Mouse (Mus musculus): Measurements from ENCODE around the gene Zfp467. TPM values are rescaled to one million over a fixed set of nuclear protein-coding genes. Genes with fewer than 3 reads are reported as not detected.
A peak's percentile ranks its signal among the peaks of the same experiment; 100 is the strongest.

Gene Zfp467
- total RNA-seq (2014; fragmentation: Nextera tagmentation) (3.0 and 6.3 TPM in 2 replicates), total RNA-seq (2017) (0.57 and 3.1 TPM in 2 replicates)

GRCm38 (mm10) chr6:48445181-48446101 lies at the start of gene Zfp467:
Zfp467 (minus strand) TSS chr6:48445825.
- peak; percentile 15; the same call in 1 of the 2 replicates for ATAC-seq (replicated peaks; ENCODE audit: poor library complexity, severe bottlenecking)

DNA sequence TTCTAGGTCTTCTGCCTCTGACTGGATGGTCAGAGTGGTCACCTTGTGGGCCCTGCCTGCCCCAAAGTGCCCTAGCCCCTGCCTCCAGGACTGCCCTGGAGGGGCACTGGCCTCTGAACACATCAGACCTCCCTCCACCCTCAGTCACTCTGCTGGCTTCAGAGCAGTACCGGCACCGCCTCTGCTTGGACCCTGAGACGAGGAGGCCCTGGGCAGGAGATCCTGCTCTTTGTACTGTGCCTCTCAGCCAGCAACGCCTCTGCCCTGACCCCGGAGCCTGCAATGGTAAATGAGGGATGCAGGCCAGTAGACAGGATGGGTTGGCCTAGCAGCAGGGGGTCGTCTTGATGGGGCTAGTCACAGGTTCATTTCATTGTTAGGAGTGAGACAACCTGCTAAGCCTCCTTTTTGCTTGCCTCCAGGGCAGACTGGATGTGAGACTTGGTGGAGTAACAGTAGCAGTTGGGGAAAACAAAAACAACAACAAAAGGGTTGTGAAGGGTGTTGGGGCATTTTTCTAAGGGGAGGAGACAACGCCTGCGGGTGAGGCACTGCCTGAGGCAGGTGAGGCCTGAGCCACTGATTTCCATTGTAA lies 47.6 kb upstream of the Zfp467 start:
- no peak for ATAC-seq (replicated peaks; ENCODE audit: poor library complexity, severe bottlenecking)

DNA sequence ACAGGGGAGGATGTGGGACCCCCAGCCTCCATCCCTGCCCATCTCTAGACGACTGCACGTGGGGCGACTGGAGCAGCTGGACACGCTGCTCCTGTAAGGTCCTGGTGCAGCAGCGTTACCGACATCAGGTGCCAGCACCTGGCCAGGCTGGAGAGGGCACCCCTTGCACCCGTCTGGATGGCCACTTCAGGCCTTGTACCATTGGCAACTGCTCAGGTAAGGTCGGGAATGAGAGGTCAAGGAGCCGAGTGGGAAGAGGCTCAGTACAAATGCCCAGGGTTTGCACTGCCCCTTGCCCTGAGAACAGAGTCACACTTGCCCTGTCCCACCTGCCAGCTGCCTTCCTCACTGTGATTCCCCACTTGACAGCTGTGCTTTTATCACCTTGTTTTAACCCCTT lies 45.7 kb upstream of the Zfp467 start:
- ATAC-seq (replicated peaks; ENCODE audit: poor library complexity, severe bottlenecking) = no peak

DNA sequence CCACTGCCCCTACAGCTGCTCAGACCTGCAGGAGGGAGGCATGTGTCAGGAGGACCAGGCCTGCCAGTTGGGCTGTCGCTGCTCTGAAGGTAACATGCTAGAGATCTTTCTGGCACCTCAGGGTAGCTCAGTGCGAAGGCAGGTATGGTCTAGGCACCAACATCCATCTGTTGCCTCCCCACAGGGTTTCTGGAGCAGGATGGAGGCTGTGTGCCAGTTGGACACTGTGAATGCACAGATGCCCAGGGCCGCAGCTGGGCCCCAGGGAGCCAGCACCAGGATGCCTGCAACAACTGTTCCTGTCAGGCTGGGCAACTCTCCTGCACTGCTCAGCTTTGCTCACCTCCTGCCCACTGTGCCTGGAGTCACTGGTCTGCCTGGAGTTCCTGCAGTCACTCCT lies 44.1 kb upstream of the Zfp467 start:
- ATAC-seq (replicated peaks; ENCODE audit: poor library complexity, severe bottlenecking) = no peak

GRCm38 (mm10) chr6:48487747-48488725 lies 42.4 kb upstream of the Zfp467 start:
- no peak for ATAC-seq (replicated peaks; ENCODE audit: poor library complexity, severe bottlenecking)

- ATAC-seq (replicated peaks; ENCODE audit: poor library complexity, severe bottlenecking) = no peak
Measured at GRCm38 (mm10) chr6:48482501-48482900, 36.9 kb upstream of the Zfp467 start.

- ATAC-seq (replicated peaks; ENCODE audit: poor library complexity, severe bottlenecking) = no peak
Measured at GRCm38 (mm10) chr6:48478446-48478845, 32.8 kb upstream of the Zfp467 start.

DNA sequence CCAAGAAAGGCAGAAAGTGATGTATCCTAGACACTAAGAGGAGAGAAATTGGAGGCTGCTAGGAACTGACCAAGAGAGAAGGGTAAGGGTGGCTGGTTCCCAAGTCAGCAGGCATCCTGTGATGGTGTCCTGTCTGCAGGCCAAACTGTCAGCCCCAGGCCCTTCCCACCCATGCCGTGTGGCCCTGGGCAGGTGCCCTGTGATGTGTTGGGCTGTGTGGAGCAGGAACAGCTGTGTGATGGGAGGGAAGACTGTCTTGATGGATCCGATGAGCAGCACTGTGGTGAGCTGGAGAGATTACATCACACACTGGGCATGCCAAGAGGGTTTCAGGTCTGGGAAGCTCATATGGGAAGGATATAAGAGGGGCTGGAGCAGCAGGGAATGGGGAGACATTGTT lies 25.1 kb upstream of the Zfp467 start:
- ATAC-seq (replicated peaks; ENCODE audit: poor library complexity, severe bottlenecking) = no peak

- ATAC-seq (replicated peaks; ENCODE audit: poor library complexity, severe bottlenecking) = no peak
Measured at GRCm38 (mm10) chr6:48467490-48467889, 21.9 kb upstream of the Zfp467 start.

DNA sequence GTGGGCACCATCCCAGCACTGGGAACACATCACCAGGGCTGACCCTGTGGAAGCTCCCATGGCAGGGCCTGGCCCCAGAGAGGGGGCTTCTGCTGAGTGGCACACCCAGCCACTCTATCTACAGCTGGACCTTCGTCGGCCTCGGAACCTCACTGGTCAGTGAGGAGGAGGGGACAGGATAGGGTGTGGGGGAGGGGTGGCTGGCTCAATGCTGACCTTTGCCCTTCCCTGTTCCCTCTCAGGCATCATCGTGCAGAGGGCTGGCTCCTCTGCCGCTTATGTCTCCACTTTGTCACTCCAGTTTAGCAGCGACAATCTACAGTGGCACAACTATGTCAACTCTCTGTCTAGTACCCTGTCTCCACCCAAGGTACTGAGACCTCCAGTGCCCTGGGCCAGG lies 21.1 kb upstream of the Zfp467 start:
- no peak for ATAC-seq (replicated peaks; ENCODE audit: poor library complexity, severe bottlenecking)

- no peak for ATAC-seq (replicated peaks; ENCODE audit: poor library complexity, severe bottlenecking)
Measured at GRCm38 (mm10) chr6:48464966-48465679, 19.5 kb upstream of the Zfp467 start.

- ATAC-seq (replicated peaks; ENCODE audit: poor library complexity, severe bottlenecking) = no peak
Measured at GRCm38 (mm10) chr6:48452771-48453170, 7.1 kb upstream of the Zfp467 start.

- no peak for ATAC-seq (replicated peaks; ENCODE audit: poor library complexity, severe bottlenecking)
Measured at GRCm38 (mm10) chr6:48452151-48452550, 6.5 kb upstream of the Zfp467 start.

- no peak for ATAC-seq (replicated peaks; ENCODE audit: poor library complexity, severe bottlenecking)
Measured at GRCm38 (mm10) chr6:48448527-48448926, 2.9 kb upstream of the Zfp467 start.

DNA sequence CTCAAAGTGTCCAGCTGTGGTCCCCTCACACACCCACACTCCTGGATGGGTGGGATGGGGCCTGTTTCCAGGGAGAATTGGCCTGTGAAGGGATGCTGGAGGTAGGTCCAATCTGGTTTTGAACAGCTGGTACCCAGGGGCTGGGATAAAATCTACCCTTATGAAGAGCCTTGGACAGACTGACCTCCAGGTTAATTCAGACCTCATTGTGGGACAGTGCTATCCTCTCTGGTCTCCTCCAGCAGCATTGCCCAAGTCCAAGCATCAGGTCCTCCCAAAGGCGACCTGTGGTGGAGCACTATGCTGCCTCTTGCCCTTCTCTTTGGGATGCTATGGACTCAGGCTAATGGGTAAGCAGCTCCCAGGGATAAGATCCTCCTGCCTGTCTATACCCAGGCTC lies 2.3 kb upstream of the Zfp467 start, which contains the start of gene Sspo:
TSS of gene Sspo (plus strand) at position 301 of the 400 bp plus-strand sequence.
- ATAC-seq (replicated peaks; ENCODE audit: poor library complexity, severe bottlenecking) = no peak

DNA sequence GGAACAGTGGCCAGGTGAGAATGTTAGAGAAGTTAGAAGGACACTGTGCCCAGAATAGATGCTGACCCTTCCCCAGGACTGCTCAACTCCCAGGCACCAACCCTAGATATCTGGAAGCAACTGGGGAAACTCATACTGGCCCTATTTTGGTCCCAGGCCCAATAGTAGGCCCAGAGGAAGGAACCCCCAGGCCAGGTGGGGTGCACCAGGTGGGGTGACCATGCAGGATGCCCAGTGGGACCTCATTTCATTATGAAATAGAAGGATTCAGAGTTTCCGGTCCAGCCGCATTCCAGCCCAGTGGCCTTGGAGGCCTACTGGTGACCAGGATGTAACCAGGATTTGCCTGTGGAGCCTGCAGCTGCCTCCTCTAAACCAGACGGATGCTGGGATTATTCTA lies 1.3 kb upstream of the Zfp467 start:
- ATAC-seq (replicated peaks; ENCODE audit: poor library complexity, severe bottlenecking) = no peak

DNA sequence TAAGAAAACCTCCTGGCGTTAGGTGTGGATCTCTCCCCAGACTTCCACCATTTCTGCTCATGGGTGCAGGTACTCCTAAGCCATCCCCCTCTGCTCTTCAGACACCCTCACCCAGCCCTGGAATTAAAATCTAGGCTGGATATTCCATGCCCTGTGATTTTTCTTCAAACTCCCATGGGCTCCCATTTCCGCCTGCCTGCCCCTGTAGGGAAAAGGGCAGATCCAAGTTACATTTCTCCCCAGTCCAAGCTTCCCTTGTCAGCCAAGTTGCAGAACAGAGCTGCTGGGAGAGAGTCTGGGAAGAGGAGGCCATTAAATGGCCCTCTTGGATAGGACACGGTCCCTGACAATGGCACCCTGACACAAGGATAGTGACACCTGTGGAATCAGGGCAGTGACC lies 631 bp upstream of the Zfp467 start:
- no peak for ATAC-seq (replicated peaks; ENCODE audit: poor library complexity, severe bottlenecking)

DNA sequence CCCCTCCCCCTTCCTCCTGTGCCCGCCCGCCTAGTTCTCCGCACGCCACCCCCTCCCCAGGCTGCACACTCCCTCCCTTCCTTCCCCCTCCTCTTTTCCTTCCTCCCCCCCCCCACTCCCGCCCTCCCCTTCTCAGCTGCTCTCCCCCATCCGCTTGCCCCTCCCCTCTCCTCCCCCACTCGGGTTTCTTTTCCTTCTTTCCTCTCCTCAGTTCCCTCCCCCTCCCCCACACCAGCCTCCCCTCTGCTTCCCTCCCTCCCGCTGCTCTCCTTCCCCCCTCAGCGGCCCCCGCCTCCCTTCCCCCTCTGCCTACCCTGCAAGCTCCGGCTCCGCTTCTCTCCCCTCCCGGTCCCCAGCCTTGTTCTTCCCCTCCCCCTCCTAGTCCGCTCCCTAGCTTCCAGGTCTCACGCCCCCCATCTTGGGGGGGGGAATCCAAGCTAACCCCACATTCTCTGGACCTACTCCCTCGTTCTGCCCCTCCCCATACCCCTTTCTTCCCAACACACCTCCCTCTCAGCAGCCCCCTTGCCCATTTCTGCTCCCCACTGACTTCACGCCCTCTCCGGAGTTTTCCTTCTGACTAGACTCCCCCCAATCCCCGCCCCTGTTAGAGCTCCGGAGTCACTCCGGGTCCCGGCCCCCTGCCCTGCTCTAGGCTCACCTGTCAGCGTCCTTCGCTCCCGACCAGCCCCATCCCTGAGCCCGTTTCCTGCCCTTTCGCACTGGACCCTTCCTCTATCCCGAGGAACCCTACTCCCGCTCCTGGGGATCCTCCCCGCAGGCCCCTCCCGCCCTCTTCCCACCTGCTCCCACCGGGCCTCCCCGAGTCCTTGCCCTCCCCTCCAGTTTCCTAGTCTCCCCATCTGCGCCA lies 1.1 kb downstream of the Zfp467 start:
- ATAC-seq (replicated peaks; ENCODE audit: poor library complexity, severe bottlenecking) = peak; percentile 26

Measured in granulocyte monocyte progenitor cell, adult 5-6 weeks (primary cell).